Mouse (Mus musculus) heart, adult 10 weeks (tissue): ENCODE data around the gene Gdi1. TPM values are rescaled to one million over a fixed set of nuclear protein-coding genes. Genes with fewer than 3 reads are reported as not detected.

ENCODE experiments used
- polyA plus RNA-seq: library from polyadenylated mRNA; stranded (reverse); fragments of 350-450 nt; fragmentation: Illumina TruSeq; extraction: RNeasy Lipid Tissue Mini Kit (QIAGEN cat#74804); gene quantifications from one replicate; pipeline ENCODE4 v1.2.3, GENCODE M21; 2014; ENCODE audit warnings: low read depth, low replicate concordance

The Gdi1 gene
- polyA plus RNA-seq, result 84.5 TPM

GRCm38 (mm10) chrX:74304867-74305700 is at the start of gene Gdi1:
TSS of gene Gdi1 (plus strand) at chrX:74304998.

GRCm38 (mm10) chrX:74270062-74270901 is 34.5 kb upstream of the Gdi1 start, which contains the start of gene Rpl10:
TSS of gene Rpl10 (plus strand) at chrX:74270812.

DNA sequence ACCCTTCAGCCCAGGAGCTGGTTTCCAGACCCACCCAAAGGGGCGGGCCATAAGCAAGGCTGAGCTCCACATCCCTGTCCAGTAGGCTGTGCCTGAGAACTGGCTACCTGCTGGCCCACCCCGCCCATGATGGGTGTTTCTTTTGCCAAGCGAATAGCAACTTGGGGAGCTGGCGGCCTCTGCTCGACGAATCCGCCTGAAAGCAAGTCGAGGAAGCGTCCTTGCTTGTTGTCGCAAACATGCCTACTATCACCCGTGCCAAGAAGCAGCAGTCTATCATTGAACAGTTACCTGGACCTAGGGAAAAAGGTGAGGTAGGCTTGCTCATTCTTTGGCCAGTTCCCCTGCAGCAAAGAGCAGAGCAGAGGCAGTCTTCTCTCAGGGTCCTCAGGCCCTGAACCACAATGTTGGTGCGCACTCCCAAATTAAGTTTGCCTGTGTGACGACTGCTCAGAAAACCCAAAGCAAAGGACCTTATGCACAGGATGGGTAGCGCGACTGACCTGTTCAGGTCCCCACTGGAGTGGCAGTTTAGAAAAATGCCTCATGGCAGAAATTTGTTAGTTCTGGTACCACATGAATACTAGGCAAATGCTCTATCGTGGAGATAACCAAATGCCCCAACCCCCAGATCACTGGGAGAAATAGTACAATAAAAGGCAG is 22.9 kb upstream of the Gdi1 start, which contains the start of the genes Taz and Dnase1l1:
Gene Taz (plus strand): TSS at position 181 of the 663 bp plus-strand sequence.
Gene Dnase1l1 (minus strand): TSS at position 606 of the 663 bp plus-strand sequence.

GRCm38 (mm10) chrX:74296538-74297448 is 8.0 kb upstream of the Gdi1 start, which contains the start of gene Atp6ap1:
TSS of gene Atp6ap1 (plus strand) at chrX:74297097.

DNA sequence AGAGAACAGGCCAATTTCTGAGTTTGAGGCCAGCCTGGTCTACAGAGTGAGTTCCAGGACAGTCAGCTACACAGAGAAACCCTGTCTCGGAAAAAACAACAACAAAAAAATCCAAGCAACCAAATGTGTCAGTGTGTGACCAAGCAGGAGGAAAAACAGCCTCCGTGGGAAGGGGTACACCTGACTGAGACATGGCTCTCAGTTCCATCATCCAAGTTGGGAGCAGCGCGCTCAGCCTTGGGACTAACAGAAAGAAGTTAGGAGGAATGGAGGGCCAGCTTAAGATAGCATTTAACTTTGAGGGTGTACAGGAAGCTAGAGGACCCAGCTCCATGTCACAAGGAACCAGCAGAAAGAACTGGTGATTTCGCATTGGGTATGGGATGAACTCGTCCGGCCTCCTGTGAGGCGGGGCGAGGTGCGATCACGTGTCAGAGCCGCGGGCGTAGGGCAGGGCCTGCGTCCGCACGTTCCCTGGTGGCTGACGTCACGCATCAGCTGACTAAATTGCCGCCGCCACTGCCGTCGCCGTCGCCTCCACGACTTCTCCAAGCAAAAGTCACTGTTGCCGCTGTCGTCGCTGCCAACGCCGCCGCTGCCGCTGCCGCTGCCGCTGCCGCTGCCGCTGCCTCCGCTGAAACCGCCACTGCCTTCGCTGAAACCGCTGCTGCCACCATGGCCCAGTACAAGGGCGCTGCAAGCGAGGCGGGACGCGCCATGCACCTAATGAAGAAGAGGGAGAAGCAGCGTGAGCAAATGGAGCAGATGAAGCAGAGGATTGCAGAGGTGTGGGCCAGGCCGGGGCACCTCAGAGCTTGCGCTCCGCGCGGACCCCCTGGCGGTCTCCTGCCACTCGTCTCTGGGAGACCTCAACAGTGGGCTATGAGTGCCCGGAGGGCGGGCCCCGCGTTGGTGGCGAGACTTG is 8.0 kb downstream of the Gdi1 start, which contains the start of gene Fam50a:
Gene Fam50a (plus strand): TSS at position 494 of the 925 bp plus-strand sequence.

DNA sequence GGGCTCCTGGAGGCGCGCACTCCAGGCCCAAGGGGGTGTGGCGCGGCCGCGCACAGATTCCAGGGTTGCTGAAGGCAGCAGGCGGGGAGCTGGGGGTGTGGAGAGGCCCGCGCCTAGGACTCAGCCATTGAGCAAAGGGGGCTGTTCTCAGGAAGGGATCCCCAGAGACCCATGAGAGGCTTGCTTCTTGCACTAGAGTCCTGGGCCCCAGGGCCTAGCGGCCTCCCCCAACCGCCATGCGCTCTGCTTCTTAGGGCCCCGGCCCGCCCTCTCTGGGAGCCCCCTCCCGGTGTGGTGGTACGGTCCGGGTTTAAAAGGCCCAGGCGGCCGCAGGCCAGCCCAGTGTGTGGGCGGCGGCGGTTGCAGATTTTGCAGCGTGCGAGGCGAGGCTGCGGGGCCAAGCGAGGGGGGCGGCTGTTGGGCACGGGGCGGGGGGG is 23.9 kb downstream of the Gdi1 start, which contains the start of gene Plxna3:
Gene Plxna3 (plus strand): TSS at position 342 of the 437 bp plus-strand sequence.

DNA sequence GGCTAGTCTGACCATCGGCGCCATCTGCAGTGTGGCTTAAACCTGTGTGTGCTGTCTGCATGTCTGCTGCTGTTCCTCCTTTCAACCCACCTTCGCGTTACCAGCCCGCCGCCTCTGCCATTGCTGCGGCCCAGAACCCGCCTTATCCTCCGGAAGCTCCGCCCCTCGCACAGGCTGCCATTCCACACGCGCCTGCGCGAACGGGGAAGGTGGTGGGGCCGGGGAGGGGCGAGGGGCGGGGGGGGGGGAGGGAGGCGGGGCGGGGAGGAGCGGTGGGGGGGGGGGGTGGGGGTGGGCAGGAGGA is 48.6 kb downstream of the Gdi1 start, which contains the start of gene Lage3:
Gene Lage3 (minus strand): TSS at position 152 of the 304 bp plus-strand sequence.

Other genes with a start within 250 kb of the Gdi1 start
- not detected for gene Opn1mw, start 177.5 kb upstream of the Gdi1 start, polyA plus RNA-seq
- 20.1 TPM for gene Mecp2, start 169.6 kb upstream of the Gdi1 start, polyA plus RNA-seq
- not detected for gene Tex28, start 137.2 kb upstream of the Gdi1 start, polyA plus RNA-seq
- not detected for gene Tktl1, start 127.7 kb upstream of the Gdi1 start, polyA plus RNA-seq
- 157 TPM for gene Flna, start 55.2 kb upstream of the Gdi1 start, polyA plus RNA-seq
- gene Emd, start 50.3 kb upstream of the Gdi1 start, polyA plus RNA-seq, result 58.3 TPM
- gene Rpl10, start 34.2 kb upstream of the Gdi1 start, polyA plus RNA-seq, result 920 TPM
- gene Taz, start 23.1 kb upstream of the Gdi1 start, polyA plus RNA-seq, result 89.4 TPM
- gene Dnase1l1, start 22.7 kb upstream of the Gdi1 start, polyA plus RNA-seq, result 20.8 TPM
- gene Atp6ap1, start 7.9 kb upstream of the Gdi1 start, polyA plus RNA-seq, result 178 TPM
- gene Fam50a, start 8.0 kb downstream of the Gdi1 start, polyA plus RNA-seq, result 33.4 TPM
- 2.0 TPM for gene Plxna3, start 24.1 kb downstream of the Gdi1 start, polyA plus RNA-seq
- gene Lage3, start 48.6 kb downstream of the Gdi1 start, polyA plus RNA-seq, result 31.3 TPM
- gene Ubl4a, start 68.2 kb downstream of the Gdi1 start, polyA plus RNA-seq, result 73.7 TPM
- gene Slc10a3, start 68.4 kb downstream of the Gdi1 start, polyA plus RNA-seq, result 7.1 TPM
- gene Fam3a, start 88.3 kb downstream of the Gdi1 start, polyA plus RNA-seq, result 25.7 TPM
- gene Ikbkg, start 88.3 kb downstream of the Gdi1 start, polyA plus RNA-seq, result 23.9 TPM
- gene G6pdx, start 124.2 kb downstream of the Gdi1 start, polyA plus RNA-seq, result 8.7 TPM
- gene Gm6880, start 176.4 kb downstream of the Gdi1 start, polyA plus RNA-seq, result not detected